Mouse (Mus musculus) liver, embryonic 16.5 days (tissue): Measurements from ENCODE around the gene Rdh1. TPM values are rescaled to one million over a fixed set of nuclear protein-coding genes. Genes with fewer than 3 reads are reported as not detected.
"Not testable (repeated sequence)": the region's sequence is repeated elsewhere in the genome, so short reads cannot be mapped to it uniquely, and the experiment has no call there.

Source experiments
- ATAC-seq: fragments of 200-750 bp; cut with Nextera tagmentation; 2 replicates; pipeline ENCODE4 v1.8.0; 2017; ENCODE audit warnings: low read depth, mild to moderate bottlenecking, moderate number of reproducible peaks, moderate library complexity
- H3K27ac ChIP-seq: fragments of 300-500 bp; sonication (generic); 2 replicates; pipeline ENCODE4 v1.5.1; 2014; ENCODE audit warnings: mild to moderate bottlenecking, low read length
- H3K27me3 ChIP-seq: fragments of 300-500 bp; sonication (generic); 2 replicates; pipeline ENCODE4 v1.6.1; 2014; ENCODE audit warnings: low read depth, low read length, mixed read lengths; ENCODE audit not compliant: control insufficient read depth, insufficient read depth
- H3K36me3 ChIP-seq: fragments of 300-500 bp; sonication (generic); 2 replicates; pipeline ENCODE4 v1.6.1; 2014; ENCODE audit warnings: mild to moderate bottlenecking; ENCODE audit not compliant: control insufficient read depth, insufficient read depth
- H3K4me1 ChIP-seq: fragments of 300-500 bp; sonication (generic); 2 replicates; pipeline ENCODE4 v1.6.1; 2014; ENCODE audit warnings: low read depth, low read length, mixed read lengths; ENCODE audit not compliant: control insufficient read depth
- H3K4me2 ChIP-seq: fragments of 300-500 bp; sonication (generic); 2 replicates; pipeline ENCODE4 v1.6.1; 2014; ENCODE audit warnings: low read depth, low read length, mixed read lengths
- H3K4me3 ChIP-seq: fragments of 300-500 bp; sonication (generic); 2 replicates; pipeline ENCODE4 v1.5.1; 2014; ENCODE audit warnings: low read depth, mild to moderate bottlenecking, low read length
- H3K9ac ChIP-seq: fragments of 300-500 bp; sonication (generic); 2 replicates; pipeline ENCODE4 v1.6.1; 2014; ENCODE audit warnings: low read depth, low read length
- H3K9me3 ChIP-seq: fragments of 300-500 bp; sonication (generic); replicated peaks from 2 replicates; pipeline ENCODE4 v1.6.1; 2016; ENCODE audit warnings: low read length; ENCODE audit not compliant: control insufficient read depth
- WGBS: fragments of 180-500 bp; shearing (Covaris S2); extraction: QIAGEN DNeasy Blood & Tissue Kit; methylation state at CpG from one replicate; pipeline ENCODE4 v1.1.7; 2014; ENCODE audit not compliant: insufficient replicate concordance; 5-methylcytosine and 5-hydroxymethylcytosine counted together
- polyA plus RNA-seq: library from polyadenylated mRNA; unstranded; fragments of >200 nt; fragmentation: Nextera tagmentation; extraction: Ambion mirVana; gene quantifications from 2 replicates; pipeline ENCODE4 v1.2.1, GENCODE M21; 2015

The Rdh1 gene
- polyA plus RNA-seq, 1 experiment from 2014 or later, result 0.12 TPM

DNA sequence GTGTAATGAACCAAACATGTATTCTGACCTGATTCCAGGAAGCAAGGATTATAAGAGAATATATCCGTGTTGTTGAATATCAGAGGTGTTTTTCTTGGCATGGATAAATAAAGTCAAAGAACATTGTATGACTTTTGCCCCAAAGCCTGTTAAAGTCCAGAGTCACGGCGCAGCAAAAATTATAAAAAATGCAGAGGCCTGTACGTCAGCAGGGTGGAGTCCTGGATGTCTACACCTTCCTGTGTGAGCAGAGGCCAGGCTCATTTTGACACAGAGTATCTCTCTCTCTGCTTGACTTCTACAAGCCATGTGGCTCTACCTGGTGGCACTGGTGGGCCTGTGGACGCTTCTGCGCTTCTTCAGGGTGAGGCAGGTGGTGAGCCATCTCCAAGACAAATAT, 41.4 kb downstream of the Rdh1 start, which contains the start of gene Rdh16:
TSS of gene Rdh16 (plus strand) at position 262 of the 400 bp plus-strand sequence.
- no peak for ATAC-seq
- 63% methylated on average over 6 of the region's 6 CpGs for WGBS
- no peak within 1 kb of the TSS for H3K27ac ChIP-seq
- H3K4me3 ChIP-seq, result no peak within 1 kb of the TSS
- H3K9ac ChIP-seq, result no peak within 1 kb of the TSS
- H3K4me2 ChIP-seq, result no peak within 1 kb of the TSS
- H3K27me3 ChIP-seq, result no peaks in the 10 kb centered on the region
- H3K9me3 ChIP-seq, result no peaks in the 10 kb centered on the region
- no peaks in the 10 kb centered on the region for H3K36me3 ChIP-seq
- no peaks in the 10 kb centered on the region for H3K4me1 ChIP-seq

- ATAC-seq, result no peak
These were observed 42.1 kb downstream of the Rdh1 start for GRCm38 (mm10) chr10:127801612-127802011.

DNA sequence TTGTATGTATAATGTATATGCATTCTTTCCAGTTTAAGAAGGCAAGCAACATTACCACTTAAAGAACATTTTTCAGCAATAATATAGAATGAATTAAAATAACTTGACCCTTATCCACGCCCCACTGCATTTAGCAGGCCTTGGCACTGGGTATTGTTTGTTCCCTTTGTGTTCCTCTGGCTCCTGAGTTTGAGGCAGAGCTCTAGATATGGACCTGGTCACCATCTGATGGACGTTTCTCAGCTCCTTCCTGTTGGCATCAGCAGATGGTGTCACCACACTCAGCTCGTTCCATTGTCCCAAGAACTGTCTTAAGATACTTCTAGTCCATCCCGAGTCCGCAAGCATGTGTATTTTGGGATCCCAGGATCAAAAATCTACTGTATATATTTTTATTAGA, 42.7 kb downstream of the Rdh1 start:
- no peak for ATAC-seq
- WGBS, result 53% methylated on average over 5 of the region's 5 CpGs
- Histone ChIP-seq H3K27me3 (no peaks in the 10 kb centered on the region), H3K4me3 (no peak overlapping the region), H3K4me2 (no peak overlapping the region), H3K9ac (no peak overlapping the region), H3K27ac (no peak overlapping the region), H3K9me3 (no peaks in the 10 kb centered on the region), H3K36me3 (no peaks in the 10 kb centered on the region), H3K4me1 (no peaks in the 10 kb centered on the region)

More at GRCm38 (mm10) chr10:127801612-127802011, 42.1 kb downstream of the Rdh1 start:
- Histone ChIP-seq H3K4me1 (no peaks in the 10 kb centered on the region), H3K27ac (no peak overlapping the region), H3K36me3 (no peaks in the 10 kb centered on the region), H3K4me2 (no peak overlapping the region), H3K9ac (no peak overlapping the region), H3K9me3 (no peaks in the 10 kb centered on the region), H3K4me3 (no peak overlapping the region), H3K27me3 (no peaks in the 10 kb centered on the region)
- WGBS, result 63% methylated on average over 2 of the region's 2 CpGs

- Histone ChIP-seq H3K9me3 (no peaks in the 10 kb centered on the region), H3K9ac (no peak overlapping the region), H3K4me1 (no peaks in the 10 kb centered on the region), H3K27ac (no peak overlapping the region), H3K4me3 (no peak overlapping the region), H3K27me3 (no peaks in the 10 kb centered on the region), H3K36me3 (no peaks in the 10 kb centered on the region), H3K4me2 (no peak overlapping the region)
- WGBS, result 62% methylated on average over 7 of the region's 7 CpGs
- no peak for ATAC-seq
These were observed 44.9 kb downstream of the Rdh1 start for GRCm38 (mm10) chr10:127804416-127804815.

DNA sequence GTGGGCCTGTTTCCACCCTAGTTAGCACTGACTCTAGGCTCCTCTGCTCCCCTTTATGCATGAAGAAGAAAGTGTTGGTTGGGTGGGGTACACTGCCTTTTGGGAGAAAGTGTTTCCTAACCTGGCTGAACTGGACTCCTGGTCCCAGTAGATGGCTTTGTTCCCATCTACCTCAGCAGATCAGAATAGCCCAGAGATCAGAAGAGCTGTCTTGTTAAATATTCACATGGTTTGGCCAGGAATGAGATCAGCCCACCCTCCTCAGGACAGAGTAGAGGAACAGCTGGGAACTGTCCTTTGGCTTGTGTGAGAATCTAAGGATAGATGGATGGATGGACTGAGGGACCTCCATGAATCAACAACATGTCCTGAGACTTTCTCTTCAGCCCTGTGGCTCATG, 56.4 kb downstream of the Rdh1 start:
- Histone ChIP-seq H3K4me1 (no peaks in the 10 kb centered on the region), H3K9me3 (no peaks in the 10 kb centered on the region), H3K4me3 (no peak overlapping the region), H3K27me3 (no peaks in the 10 kb centered on the region), H3K4me2 (no peak overlapping the region), H3K9ac (no peak overlapping the region), H3K27ac (no peak overlapping the region), H3K36me3 (no peaks in the 10 kb centered on the region)
- ATAC-seq, result no peak

GRCm38 (mm10) chr10:127817268-127817910, 57.9 kb downstream of the Rdh1 start:
- 51% methylated on average over 4 of the region's 4 CpGs for WGBS
- H3K9me3 ChIP-seq, ATAC-seq, H3K36me3 ChIP-seq, H3K4me1 ChIP-seq, H3K27me3 ChIP-seq, H3K9ac ChIP-seq, H3K4me2 ChIP-seq, H3K27ac ChIP-seq, H3K4me3 ChIP-seq: not testable (repeated sequence)

Other genes with a start within 250 kb of the Rdh1 start
- gene Ndufa4l2, start 244.8 kb upstream of the Rdh1 start, polyA plus RNA-seq, result 62.5 and 67.9 TPM in 2 replicates
- 180 and 183 TPM in 2 replicates for gene Shmt2, start 237.3 kb upstream of the Rdh1 start, polyA plus RNA-seq
- 0.14 TPM in 1 of 2 replicates, not detected in the other for gene Nxph4, start 225.2 kb upstream of the Rdh1 start, polyA plus RNA-seq
- 31.9 and 36.3 TPM in 2 replicates for gene Lrp1, start 138.6 kb upstream of the Rdh1 start, polyA plus RNA-seq
- 14.8 and 17.7 TPM in 2 replicates for gene Stat6, start 116.7 kb upstream of the Rdh1 start, polyA plus RNA-seq
- 6.7 and 7.1 TPM in 2 replicates for gene Nemp1, start 92.8 kb upstream of the Rdh1 start, polyA plus RNA-seq
- gene Nab2, start 91.2 kb upstream of the Rdh1 start, polyA plus RNA-seq, result 3.0 and 3.9 TPM in 2 replicates
- 0.11 and 0.55 TPM in 2 replicates for gene Myo1a, start 54.6 kb upstream of the Rdh1 start, polyA plus RNA-seq
- 11.3 and 13.1 TPM in 2 replicates for gene Tac2, start 35.2 kb upstream of the Rdh1 start, polyA plus RNA-seq
- 0.69 and 0.70 TPM in 2 replicates for gene Zbtb39, start 20.2 kb upstream of the Rdh1 start, polyA plus RNA-seq
- 13.4 and 15.6 TPM in 2 replicates for gene Gpr182, start 8.0 kb upstream of the Rdh1 start, polyA plus RNA-seq
- gene Rdh16f1, start 66 bp downstream of the Rdh1 start, polyA plus RNA-seq, result 0.14 and 0.25 TPM in 2 replicates
- gene Rdh9, start 16.7 kb downstream of the Rdh1 start, polyA plus RNA-seq, result not detected in 2 replicates
- 0.04 and 0.05 TPM in 2 replicates for gene Rdh16, start 41.4 kb downstream of the Rdh1 start, polyA plus RNA-seq
- 0.11 TPM in 1 of 2 replicates, not detected in the other for gene Rdh19, start 90.2 kb downstream of the Rdh1 start, polyA plus RNA-seq
- 0.45 and 0.54 TPM in 2 replicates for gene Rdh16f2, start 106.8 kb downstream of the Rdh1 start, polyA plus RNA-seq
- 20.8 and 33.3 TPM in 2 replicates for gene Rdh7, start 129.1 kb downstream of the Rdh1 start, polyA plus RNA-seq
- gene Sdr9c7, start 138.8 kb downstream of the Rdh1 start, polyA plus RNA-seq, result not detected in 2 replicates
- gene Hsd17b6, start 247.9 kb downstream of the Rdh1 start, polyA plus RNA-seq, result 0.14 and 0.20 TPM in 2 replicates